8 mouse cellular contexts compared by ENCODE assay signal in the genomic region with DNA sequence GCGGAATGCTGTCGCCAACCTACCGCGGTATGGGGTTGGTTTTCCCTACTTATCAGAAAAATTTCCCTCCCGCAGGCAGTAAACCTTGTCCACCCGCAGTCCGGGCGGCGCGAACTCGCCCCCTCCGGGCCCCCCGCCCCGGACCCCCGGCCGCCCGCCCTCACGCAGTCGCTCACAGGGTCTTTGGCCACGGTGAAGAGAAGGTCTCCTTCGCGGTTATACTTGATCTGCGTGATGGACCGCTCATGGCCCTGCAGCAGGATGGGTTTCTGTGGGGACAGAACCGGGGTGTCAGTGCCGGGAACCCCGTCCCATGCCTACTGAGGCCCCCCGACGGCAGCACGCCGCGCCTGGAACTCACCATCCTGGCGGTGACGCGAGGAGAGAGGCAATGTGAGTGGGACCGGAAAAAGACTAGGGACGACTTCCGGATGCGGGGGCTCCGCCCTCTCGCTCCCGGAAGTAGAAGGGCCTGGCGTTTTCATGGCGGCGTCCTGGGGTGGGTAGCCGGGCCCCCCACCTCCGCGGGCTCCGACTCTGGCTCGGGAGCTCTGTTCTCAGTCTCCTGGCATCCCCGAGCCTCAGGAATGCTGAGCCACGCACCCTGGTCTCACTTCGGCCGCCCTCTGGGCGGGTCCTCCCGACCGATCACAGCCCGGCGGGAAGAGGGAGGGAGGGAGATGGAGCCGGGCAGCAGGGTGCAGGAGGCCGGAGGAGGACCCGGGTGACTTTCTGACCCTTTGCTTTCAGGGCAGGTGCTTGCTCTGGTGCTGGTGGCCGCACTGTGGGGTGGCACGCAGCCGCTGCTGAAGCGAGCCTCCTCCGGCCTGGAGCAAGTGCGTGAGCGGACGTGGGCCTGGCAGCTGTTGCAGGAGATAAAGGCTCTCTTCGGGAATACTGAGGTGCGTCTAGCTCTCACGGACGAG. TPM values are rescaled to one million over a fixed set of nuclear protein-coding genes. Genes with fewer than 3 reads are reported as not detected.
DNase-seq lines count a peak whose midpoint lies in the region; ATAC-seq and TF ChIP-seq lines count a peak whose summit lies in the region.

A gene (minus strand): TSS at position 416 of the 926 bp plus-strand sequence.
A gene (plus strand): TSS at position 436 of the 926 bp plus-strand sequence.

- no peaks in the 10 kb centered on the region for H3K9me3 ChIP-seq in heart, embryonic 10.5 days
- no peaks in the 10 kb centered on the region for H3K9me3 ChIP-seq in kidney, embryonic 15.5 days (replicated peaks)
- no peaks in the 10 kb centered on the region for H3K9me3 ChIP-seq in liver, embryonic 13.5 days (replicated peaks)
- H3K9me3 ChIP-seq in stomach, embryonic 14.5 days (ENCODE audit: control insufficient read depth, low read depth, low read length) = no peaks in the 10 kb centered on the region

- WGBS in heart, embryonic 10.5 days = under 1% methylated on average over 71 of the region's 74 CpGs
- under 1% methylated on average over 74 of the region's 74 CpGs for WGBS in kidney, embryonic 15.5 days
- WGBS in liver, embryonic 13.5 days (ENCODE audit: insufficient replicate concordance) = under 1% methylated on average over 74 of the region's 74 CpGs
- under 1% methylated on average over 73 of the region's 74 CpGs for WGBS in stomach, embryonic 14.5 days

- H3K4me3 ChIP-seq in heart, embryonic 10.5 days = peak within 1 kb of the TSS; percentile 93
- peak within 1 kb of the TSS; percentile 96 for H3K4me3 ChIP-seq in kidney, embryonic 15.5 days (replicated peaks)
- H3K4me3 ChIP-seq in liver, embryonic 13.5 days (replicated peaks) = peak within 1 kb of the TSS; percentile 97
- H3K4me3 ChIP-seq in stomach, embryonic 14.5 days (ENCODE audit: low read depth, low read length) = peak within 1 kb of the TSS; percentile 100

- peaks cover 62% of the 10 kb centered on the region for H3K36me3 ChIP-seq in heart, embryonic 10.5 days
- peaks cover 71% of the 10 kb centered on the region for H3K36me3 ChIP-seq in kidney, embryonic 15.5 days
- H3K36me3 ChIP-seq in liver, embryonic 13.5 days = peaks cover 68% of the 10 kb centered on the region
- peaks cover 39% of the 10 kb centered on the region for H3K36me3 ChIP-seq in stomach, embryonic 14.5 days (ENCODE audit: control insufficient read depth, insufficient read depth, low read length)

- peak within 1 kb of the TSS; percentile 84 for H3K4me2 ChIP-seq in kidney, embryonic 15.5 days
- peak within 1 kb of the TSS; percentile 91 for H3K4me2 ChIP-seq in liver, embryonic 13.5 days
- peak within 1 kb of the TSS; percentile 89 for H3K4me2 ChIP-seq in stomach, embryonic 14.5 days (replicated peaks; ENCODE audit: low read depth, low read length)

- no peaks in the 10 kb centered on the region for H3K27me3 ChIP-seq in heart, embryonic 10.5 days (ENCODE audit: insufficient read depth, poor library complexity, severe bottlenecking)
- no peaks in the 10 kb centered on the region for H3K27me3 ChIP-seq in kidney, embryonic 15.5 days
- H3K27me3 ChIP-seq in liver, embryonic 13.5 days = no peaks in the 10 kb centered on the region
- H3K27me3 ChIP-seq in stomach, embryonic 14.5 days (ENCODE audit: control insufficient read depth, insufficient read depth, low read length) = no peaks in the 10 kb centered on the region

- TF ChIP-seq POLR2A in brain, embryonic 14.5 days (IDR thresholded peaks at IDR 0.05; ENCODE audit: borderline replicate concordance, extremely low read depth, insufficient read depth, insufficient read length, poor library complexity, severe bottlenecking) = peak; percentile 44; the same call in 1 of the 2 replicates

- peak; percentile 100 for ATAC-seq in CD4-positive, CD25-positive, alpha-beta regulatory T cell, adult 4 months
- peak; percentile 92 for ATAC-seq in erythroblast, adult 5-6 weeks (replicated peaks; ENCODE audit: low FRiP score, poor library complexity, severe bottlenecking)
- ATAC-seq in kidney, embryonic 15.5 days (replicated peaks; ENCODE audit: low FRiP score) = peak; percentile 89
- peak; percentile 93 for ATAC-seq in liver, embryonic 13.5 days (ENCODE audit: low read depth)
- peak; percentile 90 for ATAC-seq in stomach, embryonic 14.5 days (ENCODE audit: insufficient number of reproducible peaks, insufficient read depth, low FRiP score, low read depth)

- peak; percentile 93 for DNase-seq in brain, embryonic 14.5 days (ENCODE audit: low read depth)
- DNase-seq in heart, embryonic 10.5 days (ENCODE audit: low spot score) = peak; percentile 94
- peak; percentile 75 for DNase-seq in liver, embryonic 13.5 days
- peak; percentile 71 to 80 for DNase-seq in natural killer cell, adult 2 months (ENCODE audit: low spot score in 2 of 2)

- H3K4me1 ChIP-seq in heart, embryonic 10.5 days = peaks cover 34% of the 10 kb centered on the region
- peaks cover 30% of the 10 kb centered on the region for H3K4me1 ChIP-seq in kidney, embryonic 15.5 days
- peaks cover 40% of the 10 kb centered on the region for H3K4me1 ChIP-seq in liver, embryonic 13.5 days (replicated peaks)
- H3K4me1 ChIP-seq in stomach, embryonic 14.5 days (ENCODE audit: control insufficient read depth, insufficient read depth, low read length) = peaks cover 11% of the 10 kb centered on the region; the same call in 1 of the 2 replicates

- TF ChIP-seq CTCF in brain, embryonic 14.5 days (IDR thresholded peaks at IDR 0.05; ENCODE audit: borderline replicate concordance, extremely low read depth, insufficient read depth, insufficient read length) = no peak

- H3K9ac ChIP-seq in kidney, embryonic 15.5 days = peak within 1 kb of the TSS; percentile 96
- H3K9ac ChIP-seq in liver, embryonic 13.5 days = peak within 1 kb of the TSS; percentile 96
- H3K9ac ChIP-seq in stomach, embryonic 14.5 days (replicated peaks; ENCODE audit: low read depth, low read length) = peak within 1 kb of the TSS; percentile 90

- H3K27ac ChIP-seq in heart, embryonic 10.5 days = peak within 1 kb of the TSS; percentile 96
- peak within 1 kb of the TSS; percentile 84 for H3K27ac ChIP-seq in kidney, embryonic 15.5 days
- H3K27ac ChIP-seq in liver, embryonic 13.5 days = peak within 1 kb of the TSS; percentile 92
- H3K27ac ChIP-seq in stomach, embryonic 14.5 days (ENCODE audit: low read length) = peak within 1 kb of the TSS; percentile 44; the same call in 1 of the 2 replicates

RNA-seq across cellular contexts. Expression of the first gene that starts in this region (rescaled TPM):
- 100 to 1,000 TPM; 337 to 353 TPM for polyA plus RNA-seq in CD4-positive, CD25-positive, alpha-beta regulatory T cell, adult 4 months (2017; shearing (Covaris generic))
- polyA plus RNA-seq in brain, embryonic 14.5 days (2012; rRNA removed) = 297 and 390 TPM in 2 replicates
- total RNA-seq in erythroblast, adult 5-6 weeks (2015; ENCODE audit: low replicate concordance) = 92.8 and 113 TPM in 2 replicates
- total RNA-seq in erythroblast, adult 5-6 weeks (2017; ENCODE audit: low replicate concordance) = 50.9 and 56.7 TPM in 2 replicates
- 212 and 236 TPM in 2 replicates for polyA plus RNA-seq in heart, embryonic 10.5 days (2016; fragmentation: Nextera tagmentation; extraction: Ambion mirVana)
- polyA plus RNA-seq in kidney, embryonic 15.5 days (2015; fragmentation: Nextera tagmentation; extraction: Ambion mirVana) = 287 and 288 TPM in 2 replicates
- 211 and 222 TPM in 2 replicates for polyA plus RNA-seq in liver, embryonic 13.5 days (2015; fragmentation: Nextera tagmentation; extraction: Ambion mirVana)
- 316 TPM in 2 replicates for polyA plus RNA-seq in stomach, embryonic 14.5 days (2014; fragmentation: Nextera tagmentation; extraction: Ambion mirVana)

RNA-seq across cellular contexts. Expression of the second gene that starts in this region (rescaled TPM):
- polyA plus RNA-seq in CD4-positive, CD25-positive, alpha-beta regulatory T cell, adult 4 months (2017; shearing (Covaris generic)) = 100 to 1,000 TPM; 254 to 306 TPM
- 156 and 169 TPM in 2 replicates for polyA plus RNA-seq in brain, embryonic 14.5 days (2012; rRNA removed)
- 37.9 and 60.8 TPM in 2 replicates for total RNA-seq in erythroblast, adult 5-6 weeks (2015; ENCODE audit: low replicate concordance)
- total RNA-seq in erythroblast, adult 5-6 weeks (2017; ENCODE audit: low replicate concordance) = 82.2 and 119 TPM in 2 replicates
- 184 and 200 TPM in 2 replicates for polyA plus RNA-seq in heart, embryonic 10.5 days (2016; fragmentation: Nextera tagmentation; extraction: Ambion mirVana)
- polyA plus RNA-seq in kidney, embryonic 15.5 days (2015; fragmentation: Nextera tagmentation; extraction: Ambion mirVana) = 209 and 215 TPM in 2 replicates
- 142 and 153 TPM in 2 replicates for polyA plus RNA-seq in liver, embryonic 13.5 days (2015; fragmentation: Nextera tagmentation; extraction: Ambion mirVana)
- 206 and 226 TPM in 2 replicates for polyA plus RNA-seq in stomach, embryonic 14.5 days (2014; fragmentation: Nextera tagmentation; extraction: Ambion mirVana)

Comparison
In these comparisons a context has a peak if more than half of its experiments do, and no peak if none do; other contexts are left out.
1. Peak in every context shown above with its lines: DNase-seq, ATAC-seq, H3K4me3 ChIP-seq and H3K27ac ChIP-seq.
2. H3K27ac ChIP-seq: peak in every context shown above with its lines; median percentile 96 in heart, embryonic 10.5 days; 92 in liver, embryonic 13.5 days; 84 in kidney, embryonic 15.5 days; 44 in stomach, embryonic 14.5 days.